Mouse (Mus musculus) liver, embryonic 15.5 days (tissue): Measurements from ENCODE around the gene Gm5475. TPM values are rescaled to one million over a fixed set of nuclear protein-coding genes. Genes with fewer than 3 reads are reported as not detected.

Experiments
- ATAC-seq: fragments of 200-750 bp; cut with Nextera tagmentation; 2 replicates; pipeline ENCODE4 v1.8.0; 2017; ENCODE audit warnings: moderate number of reproducible peaks, mild to moderate bottlenecking, moderate library complexity; ENCODE audit not compliant: insufficient read depth
- H3K27ac ChIP-seq: fragments of 300-500 bp; sonication (generic); replicated peaks from 2 replicates; pipeline ENCODE4 v1.5.1; 2015; ENCODE audit warnings: mild to moderate bottlenecking, inconsistent platforms
- H3K27me3 ChIP-seq: fragments of 300-500 bp; sonication (generic); 2 replicates; pipeline ENCODE4 v1.6.1; 2015; ENCODE audit warnings: mild to moderate bottlenecking, inconsistent platforms
- H3K36me3 ChIP-seq: fragments of 300-500 bp; sonication (generic); replicated peaks from 2 replicates; pipeline ENCODE4 v1.6.1; 2015; ENCODE audit warnings: moderate library complexity, mild to moderate bottlenecking, inconsistent platforms
- H3K4me1 ChIP-seq: fragments of 300-500 bp; sonication (generic); replicated peaks from 2 replicates; pipeline ENCODE4 v1.6.1; 2015; ENCODE audit warnings: inconsistent platforms
- H3K4me2 ChIP-seq: fragments of 300-500 bp; sonication (generic); 2 replicates; pipeline ENCODE4 v1.6.1; 2015; ENCODE audit warnings: moderate library complexity, mild to moderate bottlenecking, inconsistent platforms
- H3K4me3 ChIP-seq: fragments of 300-500 bp; sonication (generic); replicated peaks from 2 replicates; pipeline ENCODE4 v1.5.1; 2015; ENCODE audit warnings: mild to moderate bottlenecking, inconsistent platforms
- H3K9ac ChIP-seq: fragments of 300-500 bp; sonication (generic); 2 replicates; pipeline ENCODE4 v1.6.1; 2015; ENCODE audit warnings: moderate library complexity, mild to moderate bottlenecking, inconsistent platforms
- H3K9me3 ChIP-seq: fragments of 300-500 bp; sonication (generic); replicated peaks from 2 replicates; pipeline ENCODE4 v1.6.1; 2016; ENCODE audit warnings: inconsistent platforms
- WGBS: fragments of 180-500 bp; shearing (Covaris S2); methylation state at CpG from one replicate; pipeline ENCODE4 v1.1.7; 2015; ENCODE audit warnings: mixed read lengths; ENCODE audit not compliant: insufficient replicate concordance; 5-methylcytosine and 5-hydroxymethylcytosine counted together
- polyA plus RNA-seq: library from polyadenylated mRNA; unstranded; fragments of >200 nt; fragmentation: Nextera tagmentation; extraction: Ambion mirVana; gene quantifications from 2 replicates; pipeline ENCODE4 v1.2.1, GENCODE M21; 2015

The Gm5475 gene
- polyA plus RNA-seq, 1 experiment from 2014 or later = 0.05 TPM

DNA sequence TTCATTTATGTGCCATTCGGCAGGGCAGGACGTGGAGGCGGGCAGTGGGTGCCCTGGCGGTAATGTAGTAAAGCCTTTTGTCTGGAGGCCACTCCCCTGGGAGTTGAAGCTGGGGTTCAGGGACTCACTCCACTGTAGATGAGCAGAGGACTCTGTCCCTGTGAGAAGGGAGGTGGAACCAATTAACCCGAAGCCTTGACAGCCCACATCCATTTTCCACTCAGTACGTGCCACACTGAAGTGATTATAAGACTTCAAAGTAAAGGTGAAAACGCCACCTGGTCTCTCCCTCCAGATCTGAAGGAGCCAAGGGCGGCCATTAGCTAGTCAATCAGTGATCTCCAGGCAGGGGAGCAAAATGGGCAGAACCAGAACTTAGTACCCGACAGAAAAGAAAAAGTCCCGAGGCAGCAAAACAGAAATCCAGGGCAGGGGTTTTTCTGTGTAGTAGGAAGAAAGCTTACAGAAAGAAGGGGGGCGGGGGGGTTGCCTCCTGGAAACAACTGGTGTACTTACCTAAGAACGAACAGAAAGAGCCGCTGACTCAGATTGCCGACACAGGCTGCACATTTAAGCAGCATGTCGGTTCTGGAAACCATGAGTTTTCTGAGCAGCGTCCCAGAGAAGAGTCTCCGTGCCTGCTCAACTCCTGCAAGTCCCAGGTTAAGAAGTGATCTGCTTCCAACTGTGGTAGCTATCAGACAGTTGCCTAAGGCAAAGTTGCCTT is 2.6 kb downstream of the Gm5475 start, which contains the start of gene Slc11a2:
Gene Slc11a2, minus strand, starts transcription at position 677 of the 727 bp plus-strand sequence.
- 29% methylated on average over 17 of the region's 17 CpGs for WGBS
- H3K27ac ChIP-seq = 0 out of 2 replicates have a peak within 1 kb of the TSS, but pooled peaks have one; percentile 29
- peaks cover 43% of the 10 kb centered on the region for H3K27me3 ChIP-seq
- peak within 1 kb of the TSS; percentile 65 for H3K9ac ChIP-seq
- H3K4me2 ChIP-seq = peak within 1 kb of the TSS; percentile 99
- no peaks in the 10 kb centered on the region for H3K9me3 ChIP-seq
- H3K4me3 ChIP-seq = peak within 1 kb of the TSS; percentile 99
- H3K36me3 ChIP-seq = no peaks in the 10 kb centered on the region
- ATAC-seq = no peak
- H3K4me1 ChIP-seq = peaks cover 42% of the 10 kb centered on the region

DNA sequence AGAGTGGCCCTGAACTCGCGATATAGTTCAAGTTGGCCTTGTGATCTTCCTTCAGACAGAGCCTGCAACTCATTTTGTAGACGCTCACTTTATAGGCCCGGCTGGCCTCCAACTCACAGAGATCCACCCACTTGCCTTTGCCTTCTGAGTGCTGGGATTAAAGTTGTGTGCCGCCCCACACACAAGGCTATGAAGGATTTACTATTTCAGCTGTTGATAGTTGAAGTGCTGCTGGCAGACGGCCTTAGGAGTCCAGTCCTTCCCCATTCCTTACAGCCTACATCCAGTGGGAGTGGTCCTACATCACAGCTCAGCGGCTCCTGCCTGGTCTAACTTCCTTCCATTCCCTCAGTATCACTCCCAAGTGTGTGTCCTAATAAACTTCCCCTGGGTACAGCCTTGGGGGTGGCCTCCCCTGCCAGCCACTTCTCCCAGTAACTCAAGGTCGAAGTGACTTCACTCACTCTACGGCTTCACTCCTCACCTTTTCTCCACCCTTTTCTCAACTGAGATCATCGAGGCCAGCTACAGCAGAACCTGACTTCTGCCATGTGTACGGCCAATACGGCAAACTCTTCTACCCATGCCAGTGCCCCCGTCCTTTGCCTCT is 6.5 kb downstream of the Gm5475 start:
- ATAC-seq = no peak
- peaks cover 40% of the 10 kb centered on the region for H3K27me3 ChIP-seq

DNA sequence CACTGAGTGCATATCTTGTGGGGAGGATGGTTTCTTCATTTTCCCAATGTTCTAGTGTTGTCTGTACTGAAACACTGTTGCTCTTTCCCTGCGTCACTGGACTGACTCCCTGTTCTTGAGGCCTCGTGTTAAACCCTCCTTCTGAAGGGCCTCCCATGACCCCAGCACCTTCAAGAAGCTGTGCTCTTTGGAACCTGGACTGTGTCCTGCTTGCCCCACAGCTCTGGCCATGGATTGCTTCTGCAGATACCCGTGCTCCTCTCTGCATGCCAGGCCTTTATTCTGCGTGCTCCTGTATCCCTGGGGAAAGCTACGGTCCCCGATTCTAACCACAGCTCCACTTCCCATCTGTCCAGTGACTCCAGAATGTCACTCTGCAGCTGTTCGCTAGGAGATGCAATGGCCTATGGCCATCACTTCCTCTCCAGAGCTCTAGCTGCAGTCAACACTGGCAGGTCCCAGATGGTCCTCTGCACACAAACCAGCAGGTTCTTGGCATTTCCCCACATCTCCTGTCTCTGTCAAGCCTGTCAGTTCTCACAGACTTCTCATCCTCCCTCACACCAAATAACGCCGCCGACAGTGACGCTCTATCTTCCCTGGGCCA is 8.1 kb downstream of the Gm5475 start:
- H3K9ac ChIP-seq = no peak overlapping the region
- WGBS = 63% methylated on average over 11 of the region's 11 CpGs
- H3K4me1 ChIP-seq = peaks cover 23% of the 10 kb centered on the region
- H3K27me3 ChIP-seq = peaks cover 24% of the 10 kb centered on the region
- H3K9me3 ChIP-seq = no peaks in the 10 kb centered on the region
- H3K4me2 ChIP-seq = no peak overlapping the region
- H3K27ac ChIP-seq = no peak overlapping the region
- no peak for ATAC-seq
- H3K36me3 ChIP-seq = no peaks in the 10 kb centered on the region
- H3K4me3 ChIP-seq = no peak overlapping the region

More for the DNA sequence above, 6.5 kb downstream of the Gm5475 start:
- WGBS = 73% methylated on average over 13 of the region's 13 CpGs
- Histone ChIP-seq H3K4me1 (peaks cover 24% of the 10 kb centered on the region), H3K4me2 (no peak overlapping the region), H3K4me3 (no peak overlapping the region), H3K27ac (no peak overlapping the region), H3K9ac (no peak overlapping the region), H3K36me3 (no peaks in the 10 kb centered on the region), H3K9me3 (no peaks in the 10 kb centered on the region)

DNA sequence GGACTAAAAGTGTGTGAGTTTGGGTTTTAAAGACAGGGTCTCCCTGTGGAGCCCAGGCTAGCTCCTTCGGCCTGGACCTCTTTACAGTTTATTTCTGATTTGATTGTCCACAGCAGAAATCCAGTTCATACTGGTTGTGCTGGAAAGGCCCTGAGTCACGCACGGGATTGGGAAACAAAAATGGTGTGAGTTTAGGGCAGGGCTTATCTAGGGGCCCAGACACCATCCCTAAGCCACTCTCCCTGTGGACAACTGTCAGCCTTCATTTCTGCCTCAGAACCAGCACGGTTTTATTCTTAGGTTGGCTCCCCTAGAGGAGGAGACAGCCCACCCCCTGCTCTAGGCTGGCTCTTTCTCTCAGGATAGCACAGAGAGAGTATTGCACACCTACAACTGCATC is 11.3 kb downstream of the Gm5475 start:
- H3K27ac ChIP-seq = 0 out of 2 replicates have a peak overlapping the region, but pooled peaks have one; percentile 33
- H3K27me3 ChIP-seq = no peaks in the 10 kb centered on the region
- peaks cover 33% of the 10 kb centered on the region for H3K4me1 ChIP-seq
- ATAC-seq = peak; percentile 76
- no peak overlapping the region for H3K9ac ChIP-seq
- H3K4me3 ChIP-seq = no peak overlapping the region
- H3K4me2 ChIP-seq = no peak overlapping the region
- H3K36me3 ChIP-seq = no peaks in the 10 kb centered on the region
- 21% methylated on average over 4 of the region's 4 CpGs for WGBS
- H3K9me3 ChIP-seq = no peaks in the 10 kb centered on the region

DNA sequence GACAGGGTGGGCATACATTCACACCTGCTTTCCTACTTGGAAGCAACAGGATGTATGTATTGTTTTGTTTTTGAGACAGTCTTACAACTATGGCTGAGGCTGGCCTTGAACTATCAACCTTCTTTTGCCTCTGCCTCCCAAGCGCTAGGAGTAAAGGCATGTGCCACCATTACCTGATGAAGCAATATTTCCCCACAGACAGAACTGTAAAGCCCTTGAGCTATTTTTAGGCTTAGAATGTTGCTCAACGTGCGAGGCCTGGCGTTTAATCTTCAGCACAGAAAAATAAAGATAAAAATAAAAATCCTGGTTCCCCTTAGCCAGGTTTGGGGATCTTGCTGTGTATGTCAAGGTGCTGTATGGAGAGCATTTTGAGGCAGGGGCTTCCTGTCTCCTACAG is 14.2 kb downstream of the Gm5475 start:
- Histone ChIP-seq H3K9ac (no peak overlapping the region), H3K4me1 (peaks cover 33% of the 10 kb centered on the region), H3K36me3 (no peaks in the 10 kb centered on the region), H3K27me3 (no peaks in the 10 kb centered on the region), H3K4me3 (no peak overlapping the region), H3K27ac (0 out of 2 replicates have a peak overlapping the region, but pooled peaks have one; percentile 16), H3K4me2 (no peak overlapping the region), H3K9me3 (no peaks in the 10 kb centered on the region)
- ATAC-seq = no peak
- 43% methylated on average over 4 of the region's 4 CpGs for WGBS

DNA sequence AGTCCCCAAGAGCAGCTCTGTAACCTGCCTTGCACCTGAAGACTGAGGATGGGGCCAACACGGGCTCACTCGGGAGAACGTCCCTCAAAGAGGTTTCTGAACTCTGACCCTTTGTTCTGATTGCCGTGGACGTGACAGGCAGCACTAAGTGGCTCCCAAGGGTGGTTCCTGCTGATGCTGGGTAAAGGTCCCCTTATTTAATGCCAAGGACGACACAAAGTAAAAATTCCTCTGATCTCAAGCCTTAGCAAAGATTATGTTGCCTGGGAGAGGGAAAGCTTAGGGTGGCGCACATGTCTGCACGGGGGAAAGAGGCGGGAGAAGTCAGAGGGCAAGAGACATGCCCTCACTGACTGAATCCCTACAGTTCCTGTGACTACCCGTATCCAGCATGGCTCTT is 14.6 kb downstream of the Gm5475 start:
- WGBS = 66% methylated on average over 10 of the region's 10 CpGs
- Histone ChIP-seq H3K36me3 (no peaks in the 10 kb centered on the region), H3K27ac (peak overlapping the region; percentile 16; the same call in 1 of the 2 replicates), H3K4me1 (peaks cover 33% of the 10 kb centered on the region), H3K4me2 (no peak overlapping the region), H3K27me3 (no peaks in the 10 kb centered on the region), H3K4me3 (no peak overlapping the region), H3K9me3 (no peaks in the 10 kb centered on the region), H3K9ac (no peak overlapping the region)
- no peak for ATAC-seq

DNA sequence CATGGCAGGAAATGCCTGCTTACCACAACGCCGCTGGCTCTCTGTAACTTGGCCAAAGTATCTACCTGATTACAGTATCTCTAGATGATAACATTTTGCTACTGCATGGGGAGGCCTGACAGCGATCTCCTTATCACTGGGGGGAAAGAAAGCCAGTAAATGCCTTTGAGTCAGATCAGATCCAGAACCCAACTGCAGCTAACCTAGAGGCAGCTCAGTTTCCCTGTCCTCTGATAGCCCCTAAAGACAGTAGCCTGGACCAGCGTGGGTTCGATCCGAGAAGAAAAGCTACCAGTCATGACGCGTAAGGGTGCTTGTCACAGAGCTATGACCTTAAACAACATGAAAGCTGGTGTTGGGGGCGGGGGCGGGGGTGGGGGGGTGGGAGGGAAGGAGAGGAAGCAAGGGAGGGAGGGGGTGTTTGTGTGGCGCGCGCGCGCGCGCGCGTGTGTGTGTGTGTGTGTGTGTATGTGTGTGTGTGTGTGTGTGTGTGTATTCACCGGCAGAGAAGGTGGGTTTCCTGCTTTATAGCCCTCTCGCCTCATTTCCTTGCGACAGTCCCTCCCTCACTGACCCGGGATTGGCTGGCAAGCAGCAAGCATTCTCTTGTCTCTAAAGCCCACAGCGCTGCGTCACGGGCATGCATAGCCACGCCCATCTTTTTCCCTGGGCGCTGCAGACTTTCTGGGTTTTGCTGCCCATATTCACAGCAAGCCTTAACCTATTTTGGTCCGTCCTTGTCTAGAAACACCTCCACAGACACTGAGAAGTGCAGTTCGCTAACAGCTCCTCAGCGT is 21.4 kb downstream of the Gm5475 start:
- no peaks in the 10 kb centered on the region for H3K9me3 ChIP-seq
- H3K9ac ChIP-seq = peak overlapping the region; percentile 59
- H3K27ac ChIP-seq = peak overlapping the region; percentile 78
- no peaks in the 10 kb centered on the region for H3K27me3 ChIP-seq
- H3K36me3 ChIP-seq = no peaks in the 10 kb centered on the region
- H3K4me2 ChIP-seq = peak overlapping the region; percentile 77
- under 1% methylated on average over 31 of the region's 31 CpGs for WGBS
- peak overlapping the region; percentile 62 for H3K4me3 ChIP-seq
- peak; percentile 90 for ATAC-seq
- peaks cover 15% of the 10 kb centered on the region for H3K4me1 ChIP-seq

DNA sequence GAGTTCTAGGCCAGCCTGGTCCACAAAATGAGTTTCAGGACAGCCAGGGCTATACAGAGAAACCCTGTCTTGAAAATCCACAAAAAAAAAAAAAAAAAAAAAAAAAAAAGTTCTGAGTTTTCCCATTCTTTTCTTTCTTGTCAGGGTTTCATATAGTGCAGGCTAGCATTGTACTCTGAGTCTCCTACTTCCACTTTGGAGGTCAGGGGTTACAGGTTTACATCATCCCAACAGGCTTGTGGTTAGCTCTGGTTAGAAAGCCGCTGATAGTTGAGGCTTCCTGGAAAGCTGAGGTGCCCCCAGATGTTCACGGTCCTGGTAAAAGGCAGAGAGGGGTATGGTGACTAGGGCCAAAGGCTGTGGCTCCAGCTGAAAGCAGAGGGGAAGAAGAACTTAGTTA is 24.9 kb downstream of the Gm5475 start:
- Histone ChIP-seq H3K4me3 (no peak overlapping the region), H3K9ac (no peak overlapping the region), H3K4me2 (no peak overlapping the region), H3K27me3 (no peaks in the 10 kb centered on the region), H3K27ac (no peak overlapping the region), H3K9me3 (no peaks in the 10 kb centered on the region), H3K36me3 (no peaks in the 10 kb centered on the region), H3K4me1 (peaks cover 15% of the 10 kb centered on the region)
- ATAC-seq = no peak
- 7% methylated on average over 2 of the region's 2 CpGs for WGBS

DNA sequence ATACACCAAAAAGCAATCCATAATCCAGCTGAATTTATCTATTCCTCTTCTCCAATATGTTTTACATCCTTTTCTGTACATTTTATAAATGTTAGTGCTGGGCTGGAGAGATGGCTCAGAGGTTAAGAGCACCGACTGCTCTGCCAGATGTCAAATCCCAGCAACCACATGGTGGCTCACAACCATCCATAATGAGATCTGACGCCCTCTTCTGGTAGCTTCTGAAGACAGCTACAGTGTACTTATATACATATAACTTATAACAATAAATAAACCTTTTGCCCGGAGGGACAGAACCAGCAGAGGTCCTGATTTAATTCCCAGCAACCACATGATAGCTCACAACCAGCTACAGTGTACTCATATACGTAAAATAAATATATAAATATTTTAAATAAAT is 26.6 kb downstream of the Gm5475 start:
- WGBS = 66% methylated on average over 4 of the region's 4 CpGs
- no peaks in the 10 kb centered on the region for H3K9me3 ChIP-seq
- H3K27me3 ChIP-seq = no peaks in the 10 kb centered on the region
- ATAC-seq = no peak
- H3K4me3 ChIP-seq = no peak overlapping the region
- H3K4me1 ChIP-seq = peaks cover 8% of the 10 kb centered on the region
- H3K36me3 ChIP-seq = no peaks in the 10 kb centered on the region
- no peak overlapping the region for H3K4me2 ChIP-seq
- no peak overlapping the region for H3K9ac ChIP-seq
- no peak overlapping the region; the same call in 1 of the 2 replicates for H3K27ac ChIP-seq

DNA sequence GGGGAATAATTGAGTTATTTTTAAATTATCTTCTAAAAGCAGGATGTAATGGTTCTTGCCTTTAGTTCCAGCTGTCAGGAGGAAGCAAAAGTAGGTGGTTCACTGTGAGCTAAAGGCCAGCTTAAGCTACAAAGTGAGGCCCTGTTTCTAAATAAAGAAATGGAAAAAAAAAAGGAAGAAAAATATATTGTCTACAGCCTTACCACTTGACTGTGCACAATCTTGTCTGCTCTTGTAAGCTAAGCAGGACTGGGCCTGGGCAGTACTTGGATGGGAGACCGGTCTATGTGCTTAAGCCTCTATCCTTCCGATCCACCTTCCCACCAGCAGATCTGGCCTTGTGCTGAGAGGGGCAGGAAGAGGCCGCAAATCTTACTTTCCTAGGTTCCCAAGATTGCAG is 27.5 kb downstream of the Gm5475 start:
- Histone ChIP-seq H3K36me3 (no peaks in the 10 kb centered on the region), H3K27ac (no peak overlapping the region), H3K4me2 (no peak overlapping the region), H3K9ac (no peak overlapping the region), H3K9me3 (no peaks in the 10 kb centered on the region), H3K4me3 (no peak overlapping the region), H3K27me3 (no peaks in the 10 kb centered on the region), H3K4me1 (no peaks in the 10 kb centered on the region)
- WGBS = 80% methylated on average over 3 of the region's 3 CpGs
- ATAC-seq = no peak

DNA sequence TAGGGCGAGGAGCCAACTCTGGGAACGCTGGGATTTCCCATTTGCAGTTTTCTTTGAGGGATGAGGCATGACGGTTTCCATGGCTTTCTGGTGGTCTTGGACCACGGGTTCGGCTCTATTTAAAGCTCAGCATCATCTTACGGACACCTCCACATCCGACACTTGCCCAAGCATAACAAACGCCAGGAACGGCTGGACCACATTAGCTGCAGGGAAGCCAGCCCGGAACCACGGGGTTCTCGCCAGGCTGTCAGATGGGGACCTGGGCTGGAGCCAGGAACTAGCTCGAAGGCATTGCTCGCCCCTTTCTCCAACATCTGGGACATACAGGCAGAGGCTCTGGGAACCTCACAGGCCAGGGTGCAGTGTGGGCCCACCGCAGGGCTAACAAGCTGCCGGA is 29.3 kb downstream of the Gm5475 start:
- ATAC-seq = no peak
- Histone ChIP-seq H3K27ac (no peak overlapping the region), H3K4me3 (no peak overlapping the region), H3K36me3 (no peaks in the 10 kb centered on the region), H3K4me1 (no peaks in the 10 kb centered on the region), H3K9me3 (no peaks in the 10 kb centered on the region), H3K4me2 (no peak overlapping the region), H3K27me3 (no peaks in the 10 kb centered on the region), H3K9ac (no peak overlapping the region)
- 73% methylated on average over 16 of the region's 16 CpGs for WGBS
